Mouse (Mus musculus) G1E (cell line): ENCODE data around the gene Ube2k.

Experiments
- CTCF ChIP-seq: IDR thresholded peaks from 2 replicates; pipeline ENCODE4 v1.5.1; 2012; ENCODE audit warnings: low read depth, low read length, inconsistent platforms, mixed read lengths
- GATA1 ChIP-seq: IDR thresholded peaks from 2 replicates; pipeline ENCODE4 v1.6.1; 2012; ENCODE audit warnings: borderline replicate concordance, low read length, inconsistent platforms, mixed read lengths
- GATA2 ChIP-seq: IDR thresholded peaks from 2 replicates; pipeline ENCODE4 v1.6.1; 2012; ENCODE audit warnings: low read depth, low read length, inconsistent platforms, borderline replicate concordance
- TAL1 ChIP-seq: conservative IDR thresholded peaks from 2 replicates; pipeline ENCODE4 v1.6.1; 2012; ENCODE audit warnings: low read depth, low read length, inconsistent platforms, mixed read lengths

DNA sequence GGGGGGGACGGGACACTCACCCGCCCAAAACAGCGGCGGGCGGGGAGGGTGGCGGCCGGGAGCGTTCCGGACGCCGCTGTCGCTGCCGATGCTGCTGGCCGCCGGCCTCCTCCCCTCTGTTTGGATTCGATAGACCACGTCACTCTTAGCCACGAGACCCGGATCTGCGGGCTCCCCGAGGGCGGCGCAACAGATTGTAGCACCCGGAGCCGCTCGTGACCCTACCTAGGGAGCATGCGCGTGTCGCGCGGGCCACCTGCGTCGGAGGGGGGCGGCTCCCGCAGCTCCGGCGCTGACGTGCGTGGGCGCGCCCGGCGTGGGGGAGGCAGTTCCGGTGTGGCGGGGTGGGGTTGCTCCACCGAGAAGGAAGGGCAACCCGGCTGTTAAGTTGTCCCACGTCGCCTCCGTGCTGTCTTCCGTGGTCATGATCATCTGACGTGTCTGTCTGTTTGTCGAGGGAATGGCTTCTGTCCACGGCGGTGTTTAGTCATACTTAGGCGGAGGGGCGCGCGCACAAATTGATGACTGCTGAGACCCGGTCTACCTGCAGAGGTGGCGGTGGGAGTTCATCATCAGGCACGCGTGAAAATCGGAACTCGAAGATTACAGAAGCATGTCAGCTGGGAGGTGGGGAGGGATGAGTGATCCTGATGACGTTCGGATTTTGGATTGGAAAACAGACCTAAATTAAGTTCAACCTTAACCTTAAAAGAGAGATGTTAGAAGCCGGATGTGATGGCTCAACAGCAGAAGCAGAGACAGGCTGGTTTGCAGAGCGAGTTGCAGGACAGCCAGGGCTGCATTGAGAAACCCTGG is 44.1 kb upstream of the Ube2k start, which contains the start of gene Gm43552:
- TF ChIP-seq CTCF (no peak), GATA1 (no peak), GATA2 (no peak), TAL1 (no peak)
